Mouse (Mus musculus) neural tube, embryonic 15.5 days (tissue): Measurements from ENCODE around the gene Bcap31. TPM values are rescaled to one million over a fixed set of nuclear protein-coding genes. Genes with fewer than 3 reads are reported as not detected.
A peak's percentile ranks its signal among the peaks of the same experiment; 100 is the strongest.

Source experiments
- ATAC-seq: fragments of 200-750 bp; cut with Nextera tagmentation; 2 replicates; pipeline ENCODE4 v1.8.0; 2017; ENCODE audit warnings: mild to moderate bottlenecking, moderate TSS enrichment, moderate library complexity; ENCODE audit not compliant: low FRiP score
- H3K27ac ChIP-seq: fragments of 300-500 bp; sonication (generic); replicated peaks from 2 replicates; pipeline ENCODE4 v1.5.1; 2015; ENCODE audit warnings: mild to moderate bottlenecking, inconsistent platforms
- H3K27me3 ChIP-seq: fragments of 300-500 bp; sonication (generic); replicated peaks from 2 replicates; pipeline ENCODE4 v1.6.1; 2015; ENCODE audit warnings: inconsistent platforms
- H3K36me3 ChIP-seq: fragments of 300-500 bp; sonication (generic); 2 replicates; pipeline ENCODE4 v1.6.1; 2015; ENCODE audit warnings: inconsistent platforms
- H3K4me1 ChIP-seq: fragments of 300-500 bp; sonication (generic); 2 replicates; pipeline ENCODE4 v1.6.1; 2015; ENCODE audit warnings: inconsistent platforms
- H3K4me2 ChIP-seq: fragments of 300-500 bp; sonication (generic); 2 replicates; pipeline ENCODE4 v1.6.1; 2015; ENCODE audit warnings: inconsistent platforms, mild to moderate bottlenecking, moderate library complexity
- H3K4me3 ChIP-seq: fragments of 300-500 bp; sonication (generic); replicated peaks from 2 replicates; pipeline ENCODE4 v1.5.1; 2015; ENCODE audit warnings: mild to moderate bottlenecking, inconsistent platforms
- H3K9ac ChIP-seq: fragments of 300-500 bp; sonication (generic); replicated peaks from 2 replicates; pipeline ENCODE4 v1.6.1; 2015; ENCODE audit warnings: mild to moderate bottlenecking, inconsistent platforms
- H3K9me3 ChIP-seq: fragments of 300-500 bp; sonication (generic); replicated peaks from 2 replicates; pipeline ENCODE4 v1.6.1; 2016; ENCODE audit warnings: inconsistent platforms
- WGBS: fragments of 180-500 bp; shearing (Covaris S2); methylation state at CpG from one replicate; pipeline ENCODE4 v1.1.7; 2015; ENCODE audit warnings: mixed read lengths; 5-methylcytosine and 5-hydroxymethylcytosine counted together
- polyA plus RNA-seq: library from polyadenylated mRNA; unstranded; fragments of >200 nt; fragmentation: Nextera tagmentation; extraction: Ambion mirVana; gene quantifications from 2 replicates; pipeline ENCODE4 v1.2.1, GENCODE M21; 2015

The Bcap31 gene
- polyA plus RNA-seq, 1 experiment from 2014 or later: 146 TPM

DNA sequence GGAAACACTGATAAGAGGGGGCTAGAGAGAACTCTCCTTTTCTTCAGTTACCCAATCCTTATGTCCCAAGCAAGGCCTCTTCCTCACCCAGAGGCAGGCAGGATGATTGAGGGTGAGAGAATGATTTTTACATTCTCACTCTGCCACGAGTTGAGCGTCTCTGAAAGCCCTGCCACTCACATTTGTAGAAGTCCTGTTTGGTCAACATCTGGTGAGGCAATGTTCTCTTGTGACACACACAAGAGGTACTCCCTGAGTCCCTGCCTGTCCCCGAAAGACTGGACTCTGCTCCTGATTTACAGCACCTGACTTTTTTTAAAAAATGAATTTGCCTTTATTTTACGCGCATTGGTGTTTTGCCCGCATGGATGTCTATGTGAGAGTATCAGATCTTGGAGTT lies 62.6 kb downstream of the Bcap31 start:
- Histone ChIP-seq H3K36me3 (no peaks in the 10 kb centered on the region), H3K9ac (no peak overlapping the region), H3K27me3 (no peaks in the 10 kb centered on the region), H3K4me2 (no peak overlapping the region), H3K27ac (no peak overlapping the region), H3K9me3 (no peaks in the 10 kb centered on the region), H3K4me1 (peaks cover 9% of the 10 kb centered on the region), H3K4me3 (no peak overlapping the region)
- 85% methylated on average over 6 of the region's 6 CpGs for WGBS
- ATAC-seq: no peak

DNA sequence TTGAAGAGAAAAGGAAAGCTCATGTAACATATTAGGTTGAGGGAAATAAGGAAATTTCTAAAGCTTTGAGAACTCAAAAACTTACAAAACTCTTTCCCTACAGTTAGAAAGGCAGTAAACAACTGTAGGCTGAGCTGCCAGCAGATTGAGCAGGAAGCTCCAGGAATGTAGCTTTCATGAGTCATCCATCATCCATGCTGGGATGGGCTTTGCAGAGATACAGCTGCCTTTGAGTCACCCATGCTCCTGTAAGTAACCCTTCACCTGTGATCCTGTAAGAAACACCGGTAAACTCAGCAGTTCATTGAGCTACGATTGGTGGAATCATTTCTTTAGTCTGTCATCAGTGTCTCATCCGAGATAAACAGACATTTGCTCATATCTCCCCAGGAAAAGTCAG lies 65.1 kb downstream of the Bcap31 start:
- H3K27ac ChIP-seq: no peak overlapping the region
- 81% methylated on average over 3 of the region's 3 CpGs for WGBS
- H3K4me3 ChIP-seq: no peak overlapping the region

DNA sequence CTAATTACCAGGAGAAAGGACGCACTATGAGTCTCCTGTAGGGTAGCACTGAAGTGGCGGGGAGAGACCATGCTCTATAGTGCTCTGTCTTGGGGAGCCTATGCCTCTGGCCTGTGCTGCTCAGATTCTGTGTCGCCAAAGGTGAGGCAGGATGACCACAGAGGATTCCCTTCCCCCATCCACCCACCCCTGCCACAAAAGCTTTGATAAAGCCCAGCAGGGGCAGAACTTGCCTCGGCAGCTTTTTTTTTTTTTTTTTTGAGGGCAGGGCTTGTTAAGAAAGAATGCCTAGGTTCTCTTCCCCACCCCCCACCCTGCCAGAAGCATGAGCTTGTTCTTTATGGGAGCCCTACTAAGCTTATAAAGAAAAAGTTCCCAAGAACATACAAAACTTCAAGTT lies 70.9 kb downstream of the Bcap31 start:
- H3K4me3 ChIP-seq: no peak overlapping the region
- no peak overlapping the region for H3K4me2 ChIP-seq
- H3K4me1 ChIP-seq: no peaks in the 10 kb centered on the region
- no peaks in the 10 kb centered on the region for H3K36me3 ChIP-seq
- no peak overlapping the region for H3K9ac ChIP-seq
- ATAC-seq: no peak
- H3K27ac ChIP-seq: no peak overlapping the region
- H3K9me3 ChIP-seq: no peaks in the 10 kb centered on the region
- peaks cover 12% of the 10 kb centered on the region for H3K27me3 ChIP-seq
- WGBS: 43% methylated on average over 4 of the region's 4 CpGs

More for the DNA sequence above, 65.1 kb downstream of the Bcap31 start:
- Histone ChIP-seq H3K36me3 (no peaks in the 10 kb centered on the region), H3K27me3 (no peaks in the 10 kb centered on the region), H3K4me1 (no peaks in the 10 kb centered on the region), H3K9me3 (no peaks in the 10 kb centered on the region), H3K9ac (no peak overlapping the region), H3K4me2 (no peak overlapping the region)
- ATAC-seq: no peak

DNA sequence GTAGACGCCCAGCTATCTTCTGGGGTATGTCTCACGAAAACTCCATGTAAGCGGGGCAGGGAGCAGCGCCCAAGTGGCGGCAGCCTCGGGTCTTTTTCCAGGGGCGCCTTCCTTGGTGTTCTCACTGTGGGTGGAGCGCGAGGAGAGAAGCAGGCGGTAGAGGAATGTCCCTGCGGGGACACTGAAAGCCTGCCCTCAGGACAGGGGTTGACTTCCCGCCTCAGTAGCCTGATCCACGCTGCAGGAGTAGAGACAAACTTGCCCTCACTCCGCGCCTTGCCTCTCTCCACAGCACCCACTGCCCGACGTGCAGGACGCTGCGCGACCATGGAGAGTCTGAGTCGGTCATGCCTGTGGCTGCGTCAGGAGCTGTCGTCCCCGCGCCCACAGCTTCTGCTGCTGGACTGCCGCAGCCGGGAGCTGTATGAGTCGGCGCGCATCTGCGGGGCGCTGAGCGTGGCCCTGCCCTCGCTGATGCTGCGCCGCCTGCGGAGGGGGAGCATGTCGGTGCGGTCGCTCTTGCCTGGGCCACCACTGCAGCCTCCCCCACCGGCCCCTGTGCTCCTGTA lies 76.0 kb downstream of the Bcap31 start:
- peaks cover 17% of the 10 kb centered on the region for H3K4me1 ChIP-seq
- H3K27me3 ChIP-seq: peaks cover 58% of the 10 kb centered on the region
- H3K9me3 ChIP-seq: no peaks in the 10 kb centered on the region
- H3K4me2 ChIP-seq: peak overlapping the region; percentile 58
- H3K4me3 ChIP-seq: peak overlapping the region; percentile 32
- no peak for ATAC-seq
- no peaks in the 10 kb centered on the region for H3K36me3 ChIP-seq
- WGBS: 25% methylated on average over 39 of the region's 41 CpGs
- H3K9ac ChIP-seq: no peak overlapping the region
- no peak overlapping the region for H3K27ac ChIP-seq

DNA sequence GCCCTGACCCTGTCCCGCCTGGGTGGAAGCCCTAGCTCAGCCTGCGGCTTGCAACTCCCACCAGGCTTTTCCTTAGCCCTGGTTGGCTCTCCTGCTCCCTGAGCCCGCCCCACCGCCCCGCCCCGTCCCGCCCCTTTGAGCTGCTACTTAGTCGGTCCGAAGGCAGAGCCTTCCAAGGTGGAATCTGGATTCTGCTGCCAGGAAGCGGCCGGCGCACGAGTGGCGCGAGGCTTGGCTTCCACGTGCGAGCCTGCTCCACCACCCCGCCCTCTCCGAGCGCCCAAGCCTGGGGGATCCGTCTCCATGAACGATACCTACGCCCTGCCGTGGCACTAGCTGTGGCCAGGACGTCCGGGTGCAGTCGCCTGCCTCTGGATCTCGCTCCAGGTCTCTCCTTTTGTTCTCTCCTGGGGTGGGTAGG lies 76.7 kb downstream of the Bcap31 start, which contains the start of gene Dusp9:
Gene Dusp9 (plus strand): TSS at position 165 of the 421 bp plus-strand sequence.
- Histone ChIP-seq H3K9me3 (no peaks in the 10 kb centered on the region), H3K27me3 (peaks cover 66% of the 10 kb centered on the region), H3K4me3 (peak within 1 kb of the TSS; percentile 32), H3K9ac (no peak within 1 kb of the TSS), H3K4me1 (peaks cover 17% of the 10 kb centered on the region), H3K36me3 (no peaks in the 10 kb centered on the region), H3K27ac (no peak within 1 kb of the TSS), H3K4me2 (peak within 1 kb of the TSS; percentile 58)
- ATAC-seq: peak; percentile 75
- 38% methylated on average over 28 of the region's 28 CpGs for WGBS

DNA sequence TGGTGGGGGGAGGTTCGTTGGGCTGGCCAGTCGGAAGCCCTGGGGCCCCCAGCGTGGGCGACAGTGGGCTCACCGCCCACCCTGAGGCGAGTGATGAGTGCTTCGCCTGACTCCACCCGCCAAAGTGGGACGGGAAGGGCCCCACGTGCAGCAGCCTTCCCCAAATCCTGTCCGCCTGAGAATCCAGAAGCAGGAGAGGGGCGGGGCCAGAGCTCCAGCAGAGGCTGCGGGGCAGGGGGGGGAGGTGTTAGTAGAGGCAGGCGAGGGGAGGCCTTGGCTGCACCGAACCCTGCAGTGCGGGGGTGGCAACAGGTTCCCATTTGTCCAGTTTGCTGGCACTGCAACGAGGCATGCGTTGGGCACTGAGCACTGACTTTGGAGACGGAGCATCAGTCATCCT lies 78.6 kb downstream of the Bcap31 start:
- H3K9ac ChIP-seq: peak overlapping the region; percentile 20; the same call in 1 of the 2 replicates
- no peaks in the 10 kb centered on the region for H3K36me3 ChIP-seq
- H3K4me2 ChIP-seq: peak overlapping the region; percentile 77
- peak overlapping the region; percentile 38 for H3K4me3 ChIP-seq
- no peaks in the 10 kb centered on the region for H3K9me3 ChIP-seq
- peaks cover 17% of the 10 kb centered on the region for H3K4me1 ChIP-seq
- WGBS: 22% methylated on average over 19 of the region's 19 CpGs
- no peak overlapping the region for H3K27ac ChIP-seq
- no peak for ATAC-seq
- peaks cover 70% of the 10 kb centered on the region for H3K27me3 ChIP-seq

Other genes starting within 250 kb of the Bcap31 start
- gene Bgn, start 232.6 kb downstream of the Bcap31 start, polyA plus RNA-seq: 29.1 and 33.4 TPM in 2 replicates
- gene Atp2b3, start 213.1 kb downstream of the Bcap31 start, polyA plus RNA-seq: 6.1 and 7.0 TPM in 2 replicates
- 1.0 and 1.8 TPM in 2 replicates for gene Dusp9, start 76.8 kb downstream of the Bcap31 start, polyA plus RNA-seq
- 156 and 187 TPM in 2 replicates for gene Pnck, start 56.1 kb downstream of the Bcap31 start, polyA plus RNA-seq
- gene Slc6a8, start 43.0 kb downstream of the Bcap31 start, polyA plus RNA-seq: 8.2 TPM in 2 replicates
- gene Abcd1, start 422 bp upstream of the Bcap31 start, polyA plus RNA-seq: 13.6 and 15.5 TPM in 2 replicates
- gene Plxnb3, start 40.9 kb upstream of the Bcap31 start, polyA plus RNA-seq: 0.70 and 0.92 TPM in 2 replicates
- 3.6 and 4.8 TPM in 2 replicates for gene Srpk3, start 58.2 kb upstream of the Bcap31 start, polyA plus RNA-seq
- gene Idh3g, start 70.7 kb upstream of the Bcap31 start, polyA plus RNA-seq: 276 TPM in 2 replicates
- gene Ssr4, start 70.9 kb upstream of the Bcap31 start, polyA plus RNA-seq: 158 and 163 TPM in 2 replicates
- gene Pdzd4, start 108.8 kb upstream of the Bcap31 start, polyA plus RNA-seq: 3.6 and 4.5 TPM in 2 replicates
- gene Avpr2, start 175.9 kb upstream of the Bcap31 start, polyA plus RNA-seq: 0.05 and 0.20 TPM in 2 replicates
- gene L1cam, start 179.9 kb upstream of the Bcap31 start, polyA plus RNA-seq: 86.3 and 95.4 TPM in 2 replicates
- gene Arhgap4, start 205.7 kb upstream of the Bcap31 start, polyA plus RNA-seq: 3.9 and 6.3 TPM in 2 replicates
- 110 and 123 TPM in 2 replicates for gene Naa10, start 205.8 kb upstream of the Bcap31 start, polyA plus RNA-seq
- 10.4 and 24.7 TPM in 2 replicates for gene Renbp, start 214.7 kb upstream of the Bcap31 start, polyA plus RNA-seq